Mouse (Mus musculus): ENCODE measurements around the gene Zfp11. TPM values are rescaled to one million over a fixed set of nuclear protein-coding genes. Genes with fewer than 3 reads are reported as not detected.

The Zfp11 gene
- total RNA-seq (2014; rRNA removed; ENCODE audit: low replicate concordance) (0.95 and 1.2 TPM in 2 replicates), polyA plus RNA-seq (2015; fragmentation: Nextera tagmentation; extraction: Ambion mirVana) (2.3 and 3.0 TPM in 2 replicates)

- ATAC-seq (ENCODE audit: insufficient read depth, low read depth) (peak; percentile 91), DNase-seq (ENCODE audit: low spot score) (peak; percentile 76)
- H3K4me3 ChIP-seq (ENCODE audit: low read depth, low read length) = peak within 1 kb of the TSS; percentile 87
- TF ChIP-seq EP300 (IDR thresholded peaks at IDR 0.05; ENCODE audit: low read depth) (no peak), CTCF (IDR thresholded peaks at IDR 0.05; ENCODE audit: low read depth) (no peak)
- peak within 1 kb of the TSS; percentile 92 for H3K9ac ChIP-seq (replicated peaks; ENCODE audit: low read depth, low read length)
- peaks cover 4% of the 10 kb centered on the region for H3K9me3 ChIP-seq (replicated peaks; ENCODE audit: control insufficient read depth, low read length)
- peak within 1 kb of the TSS; percentile 76 for H3K4me2 ChIP-seq (ENCODE audit: low read depth, low read length)
- peaks cover 9% of the 10 kb centered on the region; the same call in 1 of the 2 replicates for H3K4me1 ChIP-seq (ENCODE audit: control insufficient read depth, insufficient read depth)
- under 1% methylated on average over 23 of the region's 23 CpGs for WGBS
- no peaks in the 10 kb centered on the region for H3K27me3 ChIP-seq (ENCODE audit: control insufficient read depth, insufficient read depth, low read length)
- H3K27ac ChIP-seq (ENCODE audit: low read depth) = peak within 1 kb of the TSS; percentile 68
- no peaks in the 10 kb centered on the region for H3K36me3 ChIP-seq (replicated peaks; ENCODE audit: control insufficient read depth, insufficient read depth, low read length)
These were observed at the start of gene Zfp11 for GRCm38 (mm10) chr5:129670036-129670458. Gene Zfp11 (minus strand): TSS chr5:129670099.

DNA sequence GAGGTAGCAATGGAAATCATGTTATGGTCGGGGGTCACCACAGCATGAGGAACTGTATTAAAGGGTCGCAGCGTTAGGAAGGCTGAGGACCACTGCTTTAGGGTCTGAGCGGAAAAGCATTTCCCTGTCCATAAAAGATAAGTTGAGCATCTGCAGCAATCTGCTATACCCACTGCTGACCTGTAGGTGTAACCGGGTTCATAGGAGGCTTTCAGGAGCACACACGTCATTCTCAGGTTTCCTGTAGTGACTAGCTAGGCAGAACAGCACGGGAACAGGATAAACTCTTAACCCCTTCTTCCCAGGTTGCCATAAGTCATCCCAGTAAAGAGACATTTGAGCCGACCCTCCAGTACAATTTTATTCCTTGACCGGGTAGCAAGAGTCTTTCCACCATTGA lies 47.1 kb upstream of the Zfp11 start:
- Histone ChIP-seq H3K9ac (replicated peaks; ENCODE audit: low read depth, low read length) (no peak overlapping the region), H3K4me2 (ENCODE audit: low read depth, low read length) (no peak overlapping the region), H3K27ac (ENCODE audit: low read depth) (no peak overlapping the region), H3K4me3 (ENCODE audit: low read depth, low read length) (no peak overlapping the region), H3K4me1 (ENCODE audit: control insufficient read depth, insufficient read depth) (0 out of 2 replicates have a peak, but pooled peaks cover 6% of the 10 kb centered on the region), H3K9me3 (replicated peaks; ENCODE audit: control insufficient read depth, low read length) (no peaks in the 10 kb centered on the region), H3K27me3 (ENCODE audit: control insufficient read depth, insufficient read depth, low read length) (no peaks in the 10 kb centered on the region), H3K36me3 (replicated peaks; ENCODE audit: control insufficient read depth, insufficient read depth, low read length) (peaks cover 33% of the 10 kb centered on the region)
- 77% methylated on average over 9 of the region's 9 CpGs for WGBS
- ATAC-seq (ENCODE audit: insufficient read depth, low read depth) (no peak), DNase-seq (ENCODE audit: low spot score) (no peak)
- no peak for TF ChIP-seq CTCF (IDR thresholded peaks at IDR 0.05; ENCODE audit: low read depth)
- TF ChIP-seq EP300 (IDR thresholded peaks at IDR 0.05; ENCODE audit: low read depth) = no peak

DNA sequence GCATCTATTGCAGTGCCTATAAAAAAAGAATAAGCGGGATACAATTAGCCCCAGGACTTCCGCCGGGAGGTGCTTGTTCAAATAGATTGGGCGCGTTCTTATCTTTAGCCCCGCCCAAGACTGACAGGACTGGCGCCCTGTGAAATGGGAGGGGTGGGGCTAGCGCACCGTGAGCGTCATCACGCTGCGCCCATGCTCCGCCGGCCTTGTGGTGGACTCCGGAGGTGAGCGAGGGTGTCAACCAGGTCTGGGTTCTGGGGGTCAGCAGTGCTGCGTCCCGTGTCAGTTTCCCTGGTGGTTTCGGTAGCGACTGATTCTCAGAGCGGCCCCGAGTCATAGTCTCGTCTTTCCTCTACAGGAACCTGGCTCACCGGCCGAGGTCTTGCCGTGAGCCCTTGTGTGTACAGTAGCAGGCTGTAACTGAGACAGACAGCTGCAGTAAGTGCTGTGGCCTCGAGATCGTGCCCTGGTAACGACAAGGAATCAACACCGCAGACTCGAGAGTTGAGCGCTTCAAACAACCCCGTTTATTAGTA lies 45.5 kb upstream of the Zfp11 start, which contains the start of gene Mrps17:
TSS of gene Mrps17 (plus strand) at position 172 of the 536 bp plus-strand sequence.
- Histone ChIP-seq H3K27ac (ENCODE audit: low read depth) (peak within 1 kb of the TSS; percentile 71), H3K4me3 (ENCODE audit: low read depth, low read length) (peak within 1 kb of the TSS; percentile 78), H3K4me2 (ENCODE audit: low read depth, low read length) (peak within 1 kb of the TSS; percentile 84), H3K9me3 (replicated peaks; ENCODE audit: control insufficient read depth, low read length) (no peaks in the 10 kb centered on the region), H3K36me3 (replicated peaks; ENCODE audit: control insufficient read depth, insufficient read depth, low read length) (peaks cover 33% of the 10 kb centered on the region), H3K9ac (replicated peaks; ENCODE audit: low read depth, low read length) (peak within 1 kb of the TSS; percentile 83), H3K4me1 (ENCODE audit: control insufficient read depth, insufficient read depth) (0 out of 2 replicates have a peak, but pooled peaks cover 6% of the 10 kb centered on the region), H3K27me3 (ENCODE audit: control insufficient read depth, insufficient read depth, low read length) (no peaks in the 10 kb centered on the region)
- peak; percentile 95 for DNase-seq (ENCODE audit: low spot score)
- peak; percentile 99 for ATAC-seq (ENCODE audit: insufficient read depth, low read depth)
- TF ChIP-seq CTCF (IDR thresholded peaks at IDR 0.05; ENCODE audit: low read depth) = no peak
- TF ChIP-seq EP300 (IDR thresholded peaks at IDR 0.05; ENCODE audit: low read depth) = no peak
- WGBS = under 1% methylated on average over 33 of the region's 33 CpGs

DNA sequence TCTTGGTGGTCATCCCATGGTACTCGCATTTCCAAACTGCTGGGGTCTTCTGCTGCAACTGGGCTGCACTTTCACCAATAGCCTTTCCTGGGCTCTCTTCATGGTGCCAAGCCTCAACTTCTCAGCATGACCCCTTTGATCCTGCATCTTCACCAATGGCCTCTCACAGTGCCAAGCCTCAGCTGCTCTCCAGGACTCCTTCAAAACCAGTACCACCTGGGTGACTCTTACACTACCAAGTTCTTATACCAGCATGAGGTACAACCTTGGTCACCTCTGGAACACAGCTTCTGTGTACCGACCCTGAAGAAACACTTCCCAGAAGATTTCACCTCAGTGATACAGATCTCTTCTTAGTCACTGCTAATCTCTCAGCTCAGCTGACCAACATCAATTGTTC lies 38.5 kb upstream of the Zfp11 start, which contains the start of gene Sept14:
TSS of gene Sept14 (minus strand) at position 101 of the 400 bp plus-strand sequence.
- Histone ChIP-seq H3K27me3 (ENCODE audit: control insufficient read depth, insufficient read depth, low read length) (no peaks in the 10 kb centered on the region), H3K9me3 (replicated peaks; ENCODE audit: control insufficient read depth, low read length) (no peaks in the 10 kb centered on the region), H3K36me3 (replicated peaks; ENCODE audit: control insufficient read depth, insufficient read depth, low read length) (no peaks in the 10 kb centered on the region), H3K4me2 (ENCODE audit: low read depth, low read length) (no peak within 1 kb of the TSS), H3K4me1 (ENCODE audit: control insufficient read depth, insufficient read depth) (no peaks in the 10 kb centered on the region), H3K9ac (replicated peaks; ENCODE audit: low read depth, low read length) (no peak within 1 kb of the TSS), H3K4me3 (ENCODE audit: low read depth, low read length) (no peak within 1 kb of the TSS), H3K27ac (ENCODE audit: low read depth) (no peak within 1 kb of the TSS)
- no peak for ATAC-seq (ENCODE audit: insufficient read depth, low read depth)
- TF ChIP-seq EP300 (IDR thresholded peaks at IDR 0.05; ENCODE audit: low read depth) = no peak
- no peak for TF ChIP-seq CTCF (IDR thresholded peaks at IDR 0.05; ENCODE audit: low read depth)
- 54% methylated on average over 2 of the region's 2 CpGs for WGBS
- DNase-seq (ENCODE audit: low spot score) = no peak

GRCm38 (mm10) chr5:129703368-129703767 lies 33.5 kb upstream of the Zfp11 start:
- H3K4me1 ChIP-seq (ENCODE audit: control insufficient read depth, insufficient read depth) = no peaks in the 10 kb centered on the region
- no peaks in the 10 kb centered on the region for H3K9me3 ChIP-seq (replicated peaks; ENCODE audit: control insufficient read depth, low read length)
- no peak overlapping the region for H3K9ac ChIP-seq (replicated peaks; ENCODE audit: low read depth, low read length)
- ATAC-seq (ENCODE audit: insufficient read depth, low read depth) (no peak), DNase-seq (ENCODE audit: low spot score) (no peak)
- H3K27me3 ChIP-seq (ENCODE audit: control insufficient read depth, insufficient read depth, low read length) = peaks cover 3% of the 10 kb centered on the region; the same call in 1 of the 2 replicates
- TF ChIP-seq CTCF (IDR thresholded peaks at IDR 0.05; ENCODE audit: low read depth) = no peak
- no peak for TF ChIP-seq EP300 (IDR thresholded peaks at IDR 0.05; ENCODE audit: low read depth)
- no peak overlapping the region for H3K4me2 ChIP-seq (ENCODE audit: low read depth, low read length)
- H3K36me3 ChIP-seq (replicated peaks; ENCODE audit: control insufficient read depth, insufficient read depth, low read length) = no peaks in the 10 kb centered on the region
- H3K4me3 ChIP-seq (ENCODE audit: low read depth, low read length) = no peak overlapping the region
- H3K27ac ChIP-seq (ENCODE audit: low read depth) = no peak overlapping the region
